Mouse (Mus musculus): ENCODE data around the gene Stat4.
A peak's percentile ranks its signal among the peaks of the same experiment; 100 is the strongest.

Gene Stat4

DNA sequence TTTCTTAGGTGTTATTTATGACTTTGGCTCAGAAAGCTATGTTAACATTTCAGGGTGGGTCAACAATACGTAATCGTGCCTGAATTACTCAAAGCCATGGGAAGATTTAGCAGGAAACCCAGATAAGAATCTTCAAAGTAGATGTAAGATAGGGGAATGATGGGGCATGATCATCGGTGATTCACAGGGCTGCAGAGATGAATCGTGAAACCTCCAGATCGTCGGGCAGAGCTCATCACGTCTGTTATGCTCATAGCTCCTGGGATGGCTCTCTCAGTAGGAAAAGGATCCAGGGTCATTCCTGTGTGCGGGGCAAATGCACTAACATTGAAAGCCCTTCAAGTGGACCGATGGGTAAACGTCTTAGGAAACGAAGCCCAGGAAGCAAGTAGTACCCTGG, 120.3 kb downstream of the Stat4 start:
- no peak for DNase-seq (ENCODE audit: low read depth, low spot score)

DNA sequence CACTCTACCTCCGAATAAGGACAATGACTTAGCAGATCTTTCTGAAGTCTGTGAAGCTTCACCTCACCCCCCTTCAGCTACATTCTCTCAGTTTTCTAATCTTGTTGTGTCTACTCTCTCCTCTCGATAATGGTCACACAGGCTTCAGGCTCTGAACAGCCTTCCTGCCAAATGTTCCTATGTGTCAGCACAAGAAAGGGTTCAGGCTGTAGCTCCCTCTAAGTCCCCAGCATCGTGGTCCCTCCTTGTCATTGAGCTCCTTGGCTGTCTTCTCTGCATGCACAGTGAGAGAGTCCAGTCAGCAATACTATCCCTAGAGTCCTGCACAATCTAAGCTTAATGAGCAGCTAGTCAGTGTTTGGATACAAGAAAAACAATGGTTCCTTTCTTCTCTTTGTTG, 124.3 kb downstream of the Stat4 start:
- DNase-seq (ENCODE audit: low read depth, low spot score) = no peak

DNA sequence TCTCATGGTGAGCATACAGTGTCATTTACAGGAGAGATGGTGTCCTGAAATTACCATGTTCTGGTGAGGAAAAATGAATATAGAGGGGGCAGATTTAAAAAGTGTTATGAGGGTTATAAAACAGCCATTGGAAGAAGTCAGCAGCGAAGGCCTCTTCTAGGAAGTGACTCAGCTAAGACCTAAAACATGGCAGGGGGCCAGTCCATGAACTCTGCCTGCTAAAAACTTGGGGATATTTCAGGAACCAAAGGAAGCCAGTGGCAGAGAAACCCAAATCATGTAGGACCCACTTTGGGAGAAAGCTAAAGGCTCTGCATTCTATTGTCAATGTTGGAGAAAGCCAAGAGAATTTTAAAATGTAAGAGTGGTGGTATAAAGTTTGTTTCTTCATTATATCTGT, 125.4 kb downstream of the Stat4 start:
- DNase-seq (ENCODE audit: low read depth, low spot score) = no peak

DNA sequence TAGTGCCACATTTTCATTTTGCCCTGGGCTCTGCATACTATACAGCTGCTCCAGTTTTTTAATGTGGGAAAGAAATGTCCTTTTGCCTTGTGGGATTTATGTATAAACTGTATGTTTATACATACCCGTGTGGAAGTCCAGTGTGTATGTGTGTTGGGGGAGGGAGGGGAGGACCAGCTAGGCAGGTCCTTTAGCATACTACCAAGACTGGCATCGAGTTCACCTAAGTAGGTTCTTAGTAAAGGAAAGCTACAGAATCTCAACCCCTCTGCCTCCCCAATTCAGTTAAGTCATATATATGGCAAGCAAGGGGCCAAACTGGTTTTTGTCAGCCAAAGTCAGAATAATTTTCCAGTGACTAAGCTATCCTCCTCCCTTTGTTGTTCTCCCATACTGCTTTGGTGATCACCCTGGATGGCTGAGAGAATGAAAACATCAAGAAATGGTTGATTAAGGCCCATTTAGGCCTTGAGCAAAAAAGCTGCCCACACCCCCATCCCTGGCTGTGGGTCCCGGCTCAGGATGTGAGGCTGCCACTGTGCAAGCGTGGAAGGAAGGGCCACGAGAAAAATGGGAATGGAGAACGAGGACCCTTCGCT, 126.2 kb downstream of the Stat4 start:
- no peak for DNase-seq (ENCODE audit: low read depth, low spot score)

DNA sequence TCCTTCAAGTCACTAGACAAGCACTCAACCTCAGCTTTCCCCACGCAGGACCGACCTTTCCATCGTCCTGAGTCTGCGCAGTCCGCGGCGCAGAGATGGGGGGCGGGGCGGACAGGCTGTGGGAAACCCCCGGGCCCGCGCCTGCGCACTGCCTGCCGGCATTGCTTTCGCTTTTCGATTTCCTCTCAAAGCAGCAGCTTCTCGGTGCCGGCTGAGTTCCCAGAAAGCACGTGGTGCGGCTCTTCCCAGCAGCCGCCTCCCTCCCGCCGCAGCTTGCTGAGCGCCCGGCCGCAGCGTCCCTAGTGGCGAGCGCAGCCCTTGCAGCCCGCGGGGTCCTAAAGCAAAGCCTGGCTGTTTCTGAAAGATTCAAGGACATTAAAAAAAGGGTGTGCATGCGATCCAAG, 126.7 kb downstream of the Stat4 start:
- DNase-seq (ENCODE audit: low read depth, low spot score) = peak; percentile 93

DNA sequence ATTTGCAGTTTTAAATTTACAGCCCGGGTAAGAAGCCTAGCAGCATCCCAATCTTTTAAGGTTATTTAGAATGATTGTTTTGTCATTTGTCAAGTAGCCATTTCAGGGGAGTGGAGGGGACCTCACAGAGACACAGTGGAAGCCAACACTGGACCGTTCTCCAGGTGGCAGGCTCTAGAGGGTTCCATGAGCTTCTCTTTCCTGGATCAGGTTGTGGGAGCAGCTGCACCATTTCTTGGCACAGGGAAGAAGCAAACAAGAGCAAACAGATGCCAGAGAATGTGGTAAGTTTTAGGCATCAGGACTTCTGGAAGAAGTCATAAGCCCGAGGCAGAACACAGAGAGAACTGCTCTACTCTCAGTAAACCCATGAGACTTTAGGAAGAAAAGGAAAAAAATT, 129.5 kb downstream of the Stat4 start:
- DNase-seq (ENCODE audit: low read depth, low spot score) = no peak

DNA sequence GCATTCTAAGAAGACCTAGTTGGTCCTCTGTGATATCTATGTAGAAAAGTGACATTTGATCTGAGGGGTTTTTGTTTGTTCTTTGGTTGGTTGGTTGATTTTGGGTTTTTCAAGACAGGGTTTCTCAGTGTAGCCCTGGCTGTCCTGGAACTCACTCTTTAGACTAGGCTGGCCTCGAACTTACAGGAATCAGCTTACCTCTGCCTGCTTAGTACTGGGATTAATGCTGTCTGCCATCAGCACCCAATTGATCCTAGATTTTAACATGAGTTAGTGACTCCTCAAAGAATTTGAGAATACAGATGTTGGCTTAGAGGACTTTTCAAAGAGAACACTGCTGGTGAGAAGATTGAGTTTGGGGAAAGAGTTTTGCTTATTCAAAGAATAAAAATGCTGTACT, 130.8 kb downstream of the Stat4 start:
- no peak for DNase-seq (ENCODE audit: low read depth, low spot score)

DNA sequence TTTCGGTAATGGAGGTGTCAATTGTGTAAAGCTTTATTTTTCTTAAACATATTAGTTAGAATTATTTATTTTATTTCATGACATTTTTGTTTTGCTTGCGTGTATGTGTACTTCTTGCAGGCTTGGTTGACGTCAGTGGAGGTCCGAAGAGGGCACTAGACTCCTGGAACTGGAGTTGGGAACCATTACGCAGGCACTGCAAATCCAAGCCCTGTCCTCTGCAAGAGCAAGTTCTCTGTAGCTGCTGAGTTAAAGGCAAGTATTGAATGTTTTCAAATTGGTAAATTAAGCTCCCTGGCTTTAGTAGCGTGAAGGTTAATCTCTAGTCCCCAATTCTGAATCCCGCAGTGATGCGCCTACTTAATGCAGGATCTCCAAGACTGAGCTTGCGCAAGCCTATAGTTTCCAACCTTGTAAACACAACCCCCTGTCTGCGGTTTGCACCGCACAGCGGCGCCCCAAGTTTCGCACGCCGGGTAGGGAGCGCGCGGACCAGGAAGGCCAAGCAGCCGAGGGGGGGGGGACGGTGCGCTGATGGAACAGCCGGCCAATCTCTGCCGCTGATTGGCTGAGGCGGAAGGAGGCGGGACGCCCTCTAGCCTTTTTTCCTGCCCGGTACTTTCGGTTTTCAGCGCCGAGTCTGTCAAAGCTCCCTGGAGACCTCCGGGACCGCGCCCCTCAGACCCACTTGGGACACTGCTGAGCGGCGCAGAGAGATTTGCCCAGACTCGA, 132.1 kb downstream of the Stat4 start, which contains the start of gene Stat1:
Gene Stat1, plus strand, starts transcription at position 581 of the 732 bp plus-strand sequence.
- DNase-seq (ENCODE audit: low read depth, low spot score) = peak; percentile 66

DNA sequence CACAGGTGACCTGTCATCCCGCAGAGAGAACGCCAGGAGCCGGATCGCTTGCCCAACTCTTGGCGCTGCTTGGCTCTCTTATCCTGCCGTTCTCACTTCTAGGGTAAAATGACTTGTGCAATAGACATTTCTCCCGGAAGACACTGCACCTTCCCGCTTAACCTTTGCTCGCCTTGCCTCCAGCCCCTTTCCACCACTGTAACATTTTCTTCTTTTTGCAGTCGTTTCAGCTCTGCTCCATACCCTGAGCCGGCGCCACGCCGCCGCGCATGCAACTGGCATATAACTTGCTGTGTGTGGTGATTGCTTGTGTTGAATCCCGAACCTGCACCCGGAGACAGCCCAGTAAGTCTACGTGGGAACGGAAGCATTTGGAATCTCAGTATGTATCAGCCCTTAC, 132.7 kb downstream of the Stat4 start:
- DNase-seq (ENCODE audit: low read depth, low spot score) = no peak

DNA sequence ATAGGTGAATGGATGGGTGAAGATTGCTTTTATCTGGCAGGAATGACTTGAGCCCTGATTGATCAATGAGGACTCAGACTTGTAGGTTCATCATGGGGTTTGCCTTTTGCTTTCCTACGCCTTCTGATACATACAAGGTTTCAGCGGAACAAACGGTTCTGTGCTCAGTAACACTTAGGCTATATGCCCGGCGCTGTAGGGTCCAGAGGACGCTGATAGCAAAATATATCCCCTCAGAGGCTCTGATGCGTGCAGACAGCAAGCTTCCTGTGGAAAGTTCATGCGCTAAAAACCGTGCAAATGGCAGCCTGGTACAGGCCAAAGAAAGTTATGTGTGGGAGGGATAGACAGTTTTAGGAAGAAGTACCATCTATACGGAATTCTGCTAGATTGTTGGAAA, 133.2 kb downstream of the Stat4 start:
- DNase-seq (ENCODE audit: low read depth, low spot score) = no peak

DNA sequence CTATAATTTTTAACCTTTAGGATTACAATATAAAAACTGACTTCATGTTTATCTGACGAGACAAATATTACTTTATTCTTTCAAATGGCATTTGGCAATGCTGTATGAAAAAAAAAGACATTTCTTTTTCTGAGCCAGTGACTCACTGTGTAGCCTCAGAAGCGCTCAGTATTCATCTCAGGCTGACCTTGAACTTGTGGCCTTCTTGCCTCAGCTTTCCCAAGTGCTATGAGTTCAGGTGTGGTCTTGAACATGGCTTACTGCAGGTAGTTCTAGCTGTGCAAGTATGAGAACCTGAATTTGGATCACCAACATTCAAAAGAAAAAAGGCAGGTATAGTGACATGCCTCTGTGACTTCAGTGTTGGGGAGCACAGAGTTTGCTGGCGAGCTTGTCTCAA, 134.1 kb downstream of the Stat4 start:
- no peak for DNase-seq (ENCODE audit: low read depth, low spot score)

DNA sequence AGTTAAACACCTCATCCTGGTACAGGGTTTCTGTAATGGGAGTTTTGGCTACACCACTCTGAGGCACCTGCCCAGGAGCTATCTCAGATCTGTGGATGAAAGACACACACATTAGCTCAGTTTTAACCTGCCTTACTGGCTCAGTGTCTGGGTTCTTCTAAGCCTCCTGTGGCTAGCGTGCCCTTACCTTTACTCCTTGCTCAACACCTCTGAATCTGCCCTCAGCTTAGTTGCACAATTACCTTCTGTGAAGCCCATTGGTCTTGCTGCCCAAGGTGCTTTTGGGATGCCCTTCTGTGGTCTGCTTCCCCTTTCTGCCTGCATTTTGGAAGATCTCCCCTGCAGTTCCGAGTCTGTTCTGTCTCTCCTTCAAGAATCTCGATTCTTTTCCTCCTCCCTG, 137.9 kb downstream of the Stat4 start:
- DNase-seq (ENCODE audit: low read depth, low spot score) = no peak

DNA sequence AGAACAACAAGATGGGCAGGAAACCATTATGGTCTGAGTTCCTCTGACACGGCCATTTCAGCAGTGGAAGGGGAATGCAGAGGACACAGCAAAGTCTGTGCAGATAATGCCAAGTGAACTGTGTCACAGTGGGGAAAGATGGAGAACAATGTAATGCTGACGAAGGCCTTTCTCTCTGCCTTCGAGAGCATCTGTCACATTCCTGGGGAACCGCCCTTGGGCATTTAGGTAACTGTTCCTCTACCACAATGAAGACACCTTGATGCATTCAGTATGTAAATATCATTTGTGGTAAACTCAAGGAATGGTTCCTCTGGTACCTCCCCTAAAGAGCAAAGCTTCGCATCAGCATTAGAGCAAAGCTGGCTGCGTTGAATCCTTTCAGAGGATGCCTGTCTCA, 140.4 kb downstream of the Stat4 start:
- no peak for DNase-seq (ENCODE audit: low read depth, low spot score)

DNA sequence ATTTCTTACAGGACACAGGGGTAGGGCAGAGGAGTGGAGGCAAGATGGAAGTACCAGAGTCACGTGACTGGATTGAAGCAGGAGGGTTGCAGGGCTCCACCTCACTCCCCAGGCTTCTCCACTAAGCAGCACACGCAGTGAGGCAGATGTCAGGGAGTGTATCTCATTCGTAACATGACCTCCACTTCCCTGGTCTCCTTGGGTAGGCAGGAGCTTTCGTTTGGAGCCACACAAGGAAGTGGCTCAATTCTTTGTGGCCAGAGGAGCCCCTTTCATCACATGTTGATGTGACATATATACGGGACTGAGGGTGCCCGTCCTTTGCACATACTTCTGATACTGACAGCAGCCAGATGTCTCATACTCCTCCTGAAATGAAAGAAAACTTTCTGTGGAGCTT, 142.8 kb downstream of the Stat4 start:
- no peak for DNase-seq (ENCODE audit: low read depth, low spot score)

DNA sequence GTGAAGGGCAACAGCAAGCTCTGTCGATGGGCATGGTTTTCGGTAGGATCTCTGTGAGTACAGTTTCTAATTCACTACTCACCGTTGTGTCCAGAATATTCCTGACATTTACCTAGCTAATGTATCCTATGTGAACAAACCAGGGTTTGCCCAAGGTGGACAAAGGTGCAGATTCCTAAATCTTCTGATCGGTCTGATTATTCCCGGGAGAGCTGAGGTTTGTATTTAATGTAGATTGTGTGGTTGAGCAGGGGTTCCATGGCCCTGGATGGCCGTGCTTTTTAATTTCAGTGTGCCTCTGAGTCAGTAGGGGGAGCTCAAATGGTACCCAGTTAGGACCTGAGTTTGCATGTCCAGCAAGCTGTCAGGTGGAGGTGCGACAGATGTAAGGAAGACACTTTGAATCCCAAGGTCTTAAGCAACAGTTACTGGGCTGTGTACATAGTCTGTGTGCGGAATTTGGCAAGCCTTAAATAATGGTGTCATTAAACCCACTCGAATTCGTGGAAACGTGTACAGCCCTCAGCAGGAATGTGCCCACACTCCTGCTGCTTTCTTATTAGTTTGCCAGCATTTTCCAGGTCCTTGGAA, 144.9 kb downstream of the Stat4 start:
- no peak for DNase-seq (ENCODE audit: low read depth, low spot score)

DNA sequence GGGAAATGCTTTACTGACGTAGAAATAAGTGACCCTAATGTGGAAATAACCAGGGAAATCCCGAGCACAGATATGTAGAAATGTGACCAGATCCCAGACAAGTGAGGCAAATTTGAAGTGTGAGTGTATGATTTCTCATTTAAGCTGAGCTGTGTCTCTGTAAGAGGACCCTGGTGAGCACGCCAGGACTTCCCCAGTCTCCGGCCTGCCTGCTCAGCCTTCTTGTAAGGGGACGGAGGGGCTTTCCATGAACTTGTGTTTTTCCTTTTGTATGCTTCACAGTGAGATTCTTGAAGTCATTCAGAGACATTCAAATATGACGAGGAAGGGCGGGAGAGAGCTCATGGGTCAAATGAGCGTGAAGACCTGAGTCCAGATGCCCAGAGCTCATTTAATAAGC, 146.3 kb downstream of the Stat4 start:
- DNase-seq (ENCODE audit: low read depth, low spot score) = no peak

DNA sequence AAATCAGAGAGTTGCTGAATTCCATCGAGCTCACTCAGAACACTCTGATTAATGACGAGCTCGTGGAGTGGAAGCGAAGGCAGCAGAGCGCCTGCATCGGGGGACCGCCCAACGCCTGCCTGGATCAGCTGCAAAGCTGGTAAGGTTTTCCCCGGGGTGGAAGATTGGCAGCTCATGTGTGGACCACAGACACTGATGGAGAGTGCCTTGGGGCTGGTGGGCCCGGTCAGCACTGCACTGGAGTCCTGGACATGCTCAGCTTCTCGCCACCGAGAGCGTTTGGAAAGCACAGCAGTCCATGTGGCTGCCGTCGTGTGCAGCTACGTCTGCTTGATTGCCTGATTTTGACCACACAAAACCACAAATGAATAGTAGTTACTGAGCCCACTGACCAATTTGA, 150.3 kb downstream of the Stat4 start:
- DNase-seq (ENCODE audit: low read depth, low spot score) = no peak

DNA sequence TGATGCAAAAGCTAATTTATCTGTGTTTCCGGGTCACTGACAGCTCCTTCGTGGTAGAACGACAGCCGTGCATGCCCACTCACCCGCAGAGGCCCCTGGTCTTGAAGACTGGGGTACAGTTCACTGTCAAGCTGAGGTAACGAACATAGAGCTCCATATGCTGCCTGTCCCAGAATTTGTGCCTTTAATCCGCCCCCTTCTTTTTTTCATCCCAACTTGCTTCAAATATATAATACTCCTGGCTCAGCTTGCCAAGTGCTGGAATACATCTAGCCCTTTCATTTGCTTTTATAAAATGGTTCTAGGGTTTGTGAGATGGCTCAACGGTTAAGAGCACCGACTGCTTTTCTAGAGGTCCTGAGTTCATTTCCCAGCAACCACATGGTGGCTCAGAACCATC, 153.6 kb downstream of the Stat4 start:
- no peak for DNase-seq (ENCODE audit: low read depth, low spot score)

DNA sequence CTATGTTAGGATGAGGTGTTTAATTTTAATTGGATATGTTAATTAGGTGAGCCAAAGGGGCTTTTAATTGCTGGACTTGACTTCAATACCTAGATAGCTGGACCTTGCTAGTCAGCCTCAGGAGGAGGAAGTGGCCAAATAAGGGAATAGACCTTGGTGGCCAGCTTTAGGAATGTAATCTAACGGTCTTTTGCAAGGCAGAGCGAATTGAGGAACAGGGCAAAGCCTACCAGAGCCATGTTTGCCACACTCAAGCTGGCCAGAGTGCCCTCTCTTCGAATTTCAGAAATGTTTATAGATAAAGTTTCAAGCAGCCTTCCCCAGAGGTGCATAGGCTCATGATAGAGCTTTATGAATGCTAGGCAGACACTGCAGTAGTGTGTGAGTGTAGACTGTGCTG, 154.5 kb downstream of the Stat4 start:
- no peak for DNase-seq (ENCODE audit: low read depth, low spot score)

DNA sequence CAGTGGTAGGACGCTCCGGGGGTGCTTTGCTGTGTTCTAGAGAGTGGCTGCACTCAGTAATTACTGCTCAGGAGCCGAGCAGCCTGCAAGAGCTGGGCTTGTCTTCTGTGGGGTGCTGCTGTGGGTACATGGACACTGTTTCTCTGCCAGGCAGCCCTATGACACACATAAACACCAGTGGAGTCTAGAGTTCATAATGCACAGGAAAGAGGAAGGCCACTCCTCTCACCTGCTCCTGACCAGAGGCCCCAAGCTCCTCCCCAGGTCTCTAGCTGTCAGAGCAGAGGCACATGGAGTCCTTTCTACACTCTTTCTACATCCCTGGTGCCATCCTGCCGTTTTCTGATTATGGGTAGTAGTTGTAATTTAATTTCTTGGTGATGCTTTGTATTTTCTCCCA, 155.2 kb downstream of the Stat4 start:
- DNase-seq (ENCODE audit: low read depth, low spot score) = no peak

DNA sequence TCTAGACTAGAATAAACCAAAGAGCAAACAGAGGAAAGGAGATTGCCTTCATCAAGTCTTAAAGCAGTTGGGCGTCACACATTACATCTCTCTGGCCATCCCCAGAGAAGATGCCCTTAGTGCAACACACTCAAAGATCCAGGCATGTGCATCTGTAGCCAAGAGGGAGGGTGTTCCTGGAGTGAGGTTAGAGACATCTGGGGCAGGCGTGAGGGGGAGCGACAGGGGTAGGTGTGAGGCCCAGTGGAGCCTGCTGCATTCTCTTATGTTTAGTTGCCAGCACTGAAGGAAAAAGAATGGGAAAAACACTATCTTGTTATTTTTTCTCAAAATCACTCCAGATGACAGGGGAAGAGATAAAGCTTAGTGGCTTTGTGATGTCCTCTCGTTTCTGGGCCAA, 156.2 kb downstream of the Stat4 start:
- DNase-seq (ENCODE audit: low read depth, low spot score) = no peak

DNA sequence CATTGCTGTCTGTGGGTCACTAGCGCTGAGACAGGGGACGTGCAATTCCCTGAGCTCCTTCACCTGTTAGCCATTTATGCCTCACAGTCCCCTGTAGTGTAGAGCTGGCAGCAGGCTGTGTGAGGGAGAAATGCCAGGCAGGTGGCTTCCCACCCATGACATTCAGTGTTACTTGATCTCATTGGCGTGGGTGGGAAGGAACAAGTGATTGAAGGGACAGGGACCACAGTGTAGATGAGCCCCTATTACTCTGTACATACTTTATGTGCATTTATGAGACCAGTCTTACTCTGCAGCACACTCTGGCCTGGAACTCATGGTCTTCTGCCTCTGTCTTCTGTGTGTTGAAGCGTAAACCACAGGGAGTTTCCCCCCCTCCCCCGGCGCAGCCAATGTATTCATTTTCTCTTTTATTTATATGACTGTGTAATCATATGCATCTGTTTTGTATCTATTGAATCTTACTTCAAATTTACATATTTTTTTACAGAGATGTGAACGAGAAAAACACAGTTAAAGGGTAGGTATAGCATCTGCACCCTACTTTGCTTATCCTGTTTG, 156.7 kb downstream of the Stat4 start:
- DNase-seq (ENCODE audit: low read depth, low spot score) = no peak

DNA sequence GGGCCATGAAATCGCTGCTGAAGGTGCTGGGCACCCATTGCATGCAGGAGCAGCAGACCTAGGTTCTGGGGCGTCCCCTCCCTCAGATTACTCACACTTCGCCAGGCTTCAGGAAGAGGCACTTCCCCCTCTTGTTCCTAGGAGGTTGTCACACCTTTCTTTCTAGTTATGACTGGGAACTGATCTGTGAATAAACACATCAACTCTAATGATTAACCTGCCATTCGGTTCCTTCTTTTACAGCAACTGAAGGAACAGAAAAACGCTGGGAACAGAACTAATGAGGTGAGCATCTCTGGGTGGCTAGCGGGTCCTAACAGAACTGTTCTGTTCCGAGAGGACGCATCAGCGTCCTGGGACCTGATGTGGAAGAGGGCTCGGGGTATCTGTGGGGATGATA, 158.0 kb downstream of the Stat4 start:
- DNase-seq (ENCODE audit: low read depth, low spot score) = no peak
